Mouse (Mus musculus) right cerebral cortex, adult 2 months (tissue): ENCODE data around the gene Vrk2.

Experiments used
- DNase-seq, 2 experiments: peaks; one replicate each; pipeline ENCODE4 v3.0.0; 2021 to 2022; ENCODE audit warnings: low spot score in 2 of 2

Gene Vrk2

GRCm38 (mm10) chr11:26593061-26594059 is at the start of gene Vrk2, which contains the start of gene Gm6899:
Gene Vrk2 (minus strand): TSS chr11:26593999.
Gene Gm6899 (plus strand): TSS chr11:26593241.
- DNase-seq = peak; percentile 22 to 33

- no peak for DNase-seq
Measured at GRCm38 (mm10) chr11:26642141-26642540, 48.3 kb upstream of the Vrk2 start.

- DNase-seq = no peak
Measured at GRCm38 (mm10) chr11:26640314-26640785, 46.6 kb upstream of the Vrk2 start.

GRCm38 (mm10) chr11:26636239-26636638 is 42.4 kb upstream of the Vrk2 start:
- no peak for DNase-seq

- DNase-seq = no peak
Measured at GRCm38 (mm10) chr11:26622727-26623126, 28.9 kb upstream of the Vrk2 start.

- DNase-seq = no peak
Measured at GRCm38 (mm10) chr11:26618475-26619223, 24.9 kb upstream of the Vrk2 start.

- peak; percentile 51 to 63 for DNase-seq
Measured at GRCm38 (mm10) chr11:26608795-26609194, 15.0 kb upstream of the Vrk2 start.

- no peak for DNase-seq
Measured at GRCm38 (mm10) chr11:26604061-26604655, 10.4 kb upstream of the Vrk2 start.

GRCm38 (mm10) chr11:26601571-26602175 is 7.9 kb upstream of the Vrk2 start:
- no peak for DNase-seq

- no peak for DNase-seq
Measured at GRCm38 (mm10) chr11:26600692-26601091, 6.9 kb upstream of the Vrk2 start.

- no peak for DNase-seq
Measured at GRCm38 (mm10) chr11:26598876-26599275, 5.1 kb upstream of the Vrk2 start.

GRCm38 (mm10) chr11:26597761-26598160 is 4.0 kb upstream of the Vrk2 start:
- DNase-seq = no peak

- no peak for DNase-seq
Measured at GRCm38 (mm10) chr11:26597145-26597544, 3.3 kb upstream of the Vrk2 start.

- DNase-seq = no peak
Measured at GRCm38 (mm10) chr11:26596186-26596585, 2.4 kb upstream of the Vrk2 start.

GRCm38 (mm10) chr11:26594487-26594886 is 688 bp upstream of the Vrk2 start:
- no peak for DNase-seq

- DNase-seq = no peak
Measured at GRCm38 (mm10) chr11:26592395-26593053, 1.3 kb downstream of the Vrk2 start.

GRCm38 (mm10) chr11:26587184-26587524 is 6.6 kb downstream of the Vrk2 start:
- no peak for DNase-seq

GRCm38 (mm10) chr11:26586367-26587183 is 7.2 kb downstream of the Vrk2 start:
- no peak for DNase-seq

- DNase-seq = no peak
Measured at GRCm38 (mm10) chr11:26585409-26586366, 8.1 kb downstream of the Vrk2 start.
